Mouse (Mus musculus): Measurements from ENCODE around the gene Arpc5l. TPM values are rescaled to one million over a fixed set of nuclear protein-coding genes. Genes with fewer than 3 reads are reported as not detected.

Arpc5l gene
- 10 to 100 TPM; 38.0 to 41.4 TPM for total RNA-seq (2023)

DNA sequence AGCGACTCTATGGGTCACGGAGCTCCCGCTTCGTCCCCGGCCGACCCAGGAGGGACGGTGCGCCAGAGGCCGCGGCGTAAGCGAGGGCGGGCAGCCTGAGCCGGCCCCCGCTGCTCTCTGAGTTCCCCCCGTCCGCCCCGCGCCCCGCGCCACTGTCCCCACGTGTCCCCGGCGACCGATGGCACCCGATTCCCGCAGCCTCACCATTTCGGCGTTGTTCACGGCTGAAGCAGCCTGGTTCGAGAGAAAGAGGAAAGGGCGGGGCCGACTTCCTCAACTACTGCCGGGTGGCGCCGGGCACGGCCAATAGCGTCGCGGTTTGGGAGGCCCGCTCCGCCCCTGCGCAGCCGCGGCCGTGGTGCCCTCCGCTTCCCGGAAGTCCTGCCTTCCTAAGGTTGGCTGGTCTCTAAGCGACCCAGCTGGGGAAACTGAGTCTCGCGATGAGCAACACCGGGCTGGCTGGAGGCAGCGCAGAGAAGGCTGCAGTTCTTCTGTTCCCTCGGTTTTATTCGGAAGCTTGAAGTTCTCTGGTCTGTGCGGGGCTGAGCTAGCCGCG is at the start of gene Arpc5l:
Gene Arpc5l (plus strand): TSS at position 469 of the 556 bp plus-strand sequence.

DNA sequence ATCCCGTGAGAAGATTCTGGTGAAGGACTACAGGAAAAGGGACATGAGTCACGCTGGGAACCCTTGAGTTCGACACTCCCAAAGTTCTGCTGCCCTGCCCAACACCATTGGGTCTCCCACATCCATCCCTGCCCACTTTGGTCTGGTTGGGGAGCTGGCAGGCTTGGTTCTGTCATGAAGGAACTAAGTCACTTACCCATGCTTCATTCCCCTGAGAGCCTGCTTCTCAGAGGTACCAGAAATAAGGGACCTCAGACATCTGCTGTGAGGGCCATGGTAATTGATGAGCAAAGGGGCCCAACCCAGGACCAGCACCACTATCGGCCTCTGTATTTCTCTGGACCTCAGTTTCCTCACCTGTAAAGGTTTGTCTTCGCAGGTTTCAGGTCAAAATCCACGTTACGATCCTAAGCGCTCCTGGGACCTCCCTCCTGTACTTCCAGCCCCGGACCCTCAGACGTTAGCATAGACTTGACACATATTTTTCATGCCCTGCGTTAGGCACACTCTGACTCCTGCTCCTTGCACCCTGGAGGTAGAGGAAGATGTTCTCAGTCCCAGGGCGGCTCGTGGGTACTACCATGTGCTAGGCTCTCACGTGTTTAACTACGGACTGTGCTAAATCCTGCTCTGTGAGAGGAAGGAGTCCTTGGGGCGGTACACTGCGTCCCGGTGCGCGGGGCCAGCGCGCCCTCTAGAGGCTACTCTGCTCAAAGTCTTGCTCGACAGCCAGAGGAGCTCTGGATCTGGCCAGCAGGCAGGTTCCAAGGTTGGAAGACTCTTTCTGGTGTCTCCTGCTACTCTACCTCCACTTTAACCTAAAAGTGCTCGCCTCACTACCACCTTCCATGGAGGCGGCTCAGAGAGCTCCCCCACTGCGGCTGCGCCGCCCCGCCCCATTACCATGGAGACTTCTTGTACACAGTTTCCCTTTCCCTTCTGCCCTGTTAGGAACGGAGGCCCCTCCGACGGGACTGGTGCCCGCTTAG is 7.5 kb upstream of the Arpc5l start, which contains the start of gene Wdr38:
Gene Wdr38 (plus strand): TSS at position 91 of the 989 bp plus-strand sequence.

DNA sequence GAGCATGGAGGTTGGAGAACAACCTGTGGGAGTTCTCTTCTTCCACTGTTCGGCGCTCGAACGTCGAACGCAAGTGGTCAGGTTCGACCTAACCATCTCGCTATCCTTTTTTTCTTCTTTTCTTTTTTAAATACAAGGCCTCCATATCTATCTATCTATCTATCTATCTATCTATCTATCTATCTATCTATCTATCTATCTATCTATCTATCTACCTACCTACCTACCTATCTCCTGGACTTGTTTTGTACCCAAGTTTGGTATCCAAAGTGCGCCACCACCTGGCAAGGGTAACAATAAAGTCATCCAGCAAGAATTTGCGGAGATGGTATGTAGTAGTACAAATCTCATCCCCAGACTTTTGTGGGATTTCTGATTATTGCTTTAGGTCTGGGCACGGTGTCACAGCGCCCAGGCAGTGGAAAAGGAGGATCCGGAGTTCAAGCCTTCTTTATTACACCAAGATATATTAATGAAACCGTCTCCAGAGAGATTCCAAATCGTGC is 479 bp downstream of the Arpc5l start, which contains the start of gene Rpl35:
Gene Rpl35 (minus strand): TSS at position 51 of the 506 bp plus-strand sequence.

Other genes starting within 250 kb of the Arpc5l start
- gene Nr6a1, start 77.7 kb upstream of the Arpc5l start, total RNA-seq (2023): 1 to 10 TPM; 2.4 to 2.6 TPM
- under 1 TPM in 1 of 2 experiments, not detected in 1; 0.15 TPM for gene Olfml2a, start 73.4 kb upstream of the Arpc5l start, total RNA-seq (2023)
- gene Wdr38, start 7.9 kb upstream of the Arpc5l start, total RNA-seq (2023): under 1 TPM in 1 of 2 experiments, not detected in 1; 0.18 TPM
- 100 to 1,000 TPM; 470 to 495 TPM for gene Rpl35, start 276 bp downstream of the Arpc5l start, total RNA-seq (2023)
- gene Golga1, start 60.2 kb downstream of the Arpc5l start, total RNA-seq (2023): 10 to 100 TPM; 20.9 to 23.8 TPM
- 10 to 100 TPM; 13.2 to 13.7 TPM for gene Scai, start 185.4 kb downstream of the Arpc5l start, total RNA-seq (2023)
- 10 to 100 TPM; 56.9 to 74.1 TPM for gene Ppp6c, start 221.1 kb downstream of the Arpc5l start, total RNA-seq (2023)

All from monocyte, adult 59 days (primary cell).